Mouse (Mus musculus) CH12.LX (cell line): ENCODE data around the gene Fastk. TPM values are rescaled to one million over a fixed set of nuclear protein-coding genes. Genes with fewer than 3 reads are reported as not detected.

Source experiments
- DNase-seq: peaks from one replicate; pipeline ENCODE4 v3.0.0-alpha.2; 2013; ENCODE audit errors: extremely low read depth
- H3K27ac ChIP-seq: 2 replicates; pipeline ENCODE4 v1.5.1; 2012; ENCODE audit warnings: low read depth, mild to moderate bottlenecking, control low read depth, moderate library complexity; ENCODE audit not compliant: insufficient read depth
- H3K27me3 ChIP-seq: replicated peaks from 2 replicates; pipeline ENCODE3; 2012; ENCODE audit warnings: inconsistent platforms
- H3K36me3 ChIP-seq, 2 experiments: replicated peaks in 1 of 2; 2 replicates each; pipeline versions ENCODE3 to v1.6.1; 2012; ENCODE audit warnings: inconsistent platforms in 1 of 2, low read length in 1 of 2, mild to moderate bottlenecking in 1 of 2, mixed read lengths in 1 of 2, moderate library complexity in 1 of 2; ENCODE audit not compliant: control insufficient read depth in 1 of 2, insufficient read depth in 1 of 2
- H3K4me1 ChIP-seq, 2 experiments: 2 replicates each; pipeline ENCODE4 v1.6.1; 2012; ENCODE audit warnings: inconsistent platforms in 1 of 2, moderate library complexity in 1 of 2; ENCODE audit not compliant: insufficient read depth in 2 of 2, control insufficient read depth in 1 of 2
- H3K4me2 ChIP-seq: 2 replicates; pipeline ENCODE4 v1.6.1; 2012; ENCODE audit warnings: low read depth, mild to moderate bottlenecking, control low read depth; ENCODE audit not compliant: poor library complexity, insufficient read depth, severe bottlenecking
- H3K4me3 ChIP-seq, 3 experiments: fragments of 150-350 bp in 1 of 3; sonication (generic) in 1 of 3; replicated peaks in 1 of 3; 2 replicates each; pipeline versions ENCODE3 to v1.5.1; 2011 to 2012; ENCODE audit warnings: low read depth in 2 of 3, low read length in 2 of 3, mild to moderate bottlenecking in 2 of 3, moderate library complexity in 2 of 3, control low read depth in 1 of 3, improper control_type of control experiment in 1 of 3, inconsistent platforms in 1 of 3, mixed read lengths in 1 of 3; ENCODE audit not compliant: poor library complexity in 1 of 3
- H3K79me2 ChIP-seq: replicated peaks from 2 replicates; pipeline ENCODE4 v1.6.1; 2012; ENCODE audit warnings: mild to moderate bottlenecking, moderate library complexity; ENCODE audit not compliant: control insufficient read depth, poor library complexity, insufficient read depth, severe bottlenecking; ENCODE audit errors: extremely low read depth
- H3K9ac ChIP-seq: 2 replicates; pipeline ENCODE4 v1.6.1; 2012; ENCODE audit warnings: low read depth, mild to moderate bottlenecking, control low read depth, moderate library complexity; ENCODE audit not compliant: insufficient read depth
- H3K9me3 ChIP-seq: replicated peaks from 2 replicates; pipeline ENCODE3; 2012; ENCODE audit warnings: low read length, inconsistent platforms, mixed read lengths
- BHLHE40 ChIP-seq: IDR thresholded peaks from 2 replicates; pipeline ENCODE4 v1.6.1; 2011; ENCODE audit warnings: mild to moderate bottlenecking, low read depth, low read length, improper control_type of control experiment
- CHD2 ChIP-seq: IDR thresholded peaks from 2 replicates; pipeline ENCODE4 v1.6.1; 2011; ENCODE audit warnings: low read length, improper control_type of control experiment
- CTCF ChIP-seq, 2 experiments: IDR thresholded peaks in 1 of 2; conservative IDR thresholded peaks in 1 of 2; 2 replicates each; pipeline ENCODE4 v1.5.1; 2011 to 2012; ENCODE audit warnings: low read depth in 2 of 2, low read length in 2 of 2, improper control_type of control experiment in 1 of 2, inconsistent platforms in 1 of 2, mild to moderate bottlenecking in 1 of 2, moderate library complexity in 1 of 2
- E2F4 ChIP-seq: IDR thresholded peaks from 2 replicates; pipeline ENCODE4 v1.6.1; 2011; ENCODE audit warnings: low read depth, low read length, improper control_type of control experiment; ENCODE audit not compliant: insufficient replicate concordance
- EP300 ChIP-seq: IDR thresholded peaks from 2 replicates; pipeline ENCODE4 v1.6.1; 2011; ENCODE audit warnings: low read length, improper control_type of control experiment
- JUN ChIP-seq: IDR thresholded peaks from 2 replicates; pipeline ENCODE4 v1.6.1; 2011; ENCODE audit warnings: low read depth, mild to moderate bottlenecking, low read length, improper control_type of control experiment, moderate library complexity; ENCODE audit not compliant: insufficient read depth
- JUND ChIP-seq: conservative IDR thresholded peaks from 2 replicates; pipeline ENCODE4 v1.6.1; 2011; ENCODE audit warnings: low read depth, low read length, improper control_type of control experiment
- KAT2A ChIP-seq: IDR thresholded peaks from 2 replicates; pipeline ENCODE4 v1.6.1; 2012; ENCODE audit warnings: low read length, improper control_type of control experiment, inconsistent platforms; ENCODE audit not compliant: insufficient replicate concordance
- MAX ChIP-seq: IDR thresholded peaks from 2 replicates; pipeline ENCODE4 v1.6.1; 2011; ENCODE audit warnings: low read length, improper control_type of control experiment
- MAZ ChIP-seq: IDR thresholded peaks from 2 replicates; pipeline ENCODE4 v1.6.1; 2012; ENCODE audit warnings: low read depth, mild to moderate bottlenecking, inconsistent platforms, low read length, improper control_type of control experiment, moderate library complexity
- MEF2A ChIP-seq: IDR thresholded peaks from 2 replicates; pipeline ENCODE4 v1.6.1; 2014; ENCODE audit warnings: low read depth, mild to moderate bottlenecking, inconsistent platforms, low read length, improper control_type of control experiment, borderline replicate concordance
- POLR2AphosphoS2 ChIP-seq: IDR thresholded peaks from 2 replicates; pipeline ENCODE4 v1.6.1; 2011; ENCODE audit warnings: low read depth, low read length, improper control_type of control experiment
- RAD21 ChIP-seq: IDR thresholded peaks from 2 replicates; pipeline ENCODE4 v1.6.1; 2011; ENCODE audit warnings: low read depth, mild to moderate bottlenecking, low read length, improper control_type of control experiment, moderate library complexity
- RCOR1 ChIP-seq: conservative IDR thresholded peaks from 2 replicates; pipeline ENCODE4 v1.6.1; 2012; ENCODE audit warnings: low read depth, mild to moderate bottlenecking, inconsistent platforms, low read length, improper control_type of control experiment
- TBP ChIP-seq: conservative IDR thresholded peaks from 2 replicates; pipeline ENCODE4 v1.6.1; 2011; ENCODE audit warnings: low read depth, low read length, improper control_type of control experiment
- USF2 ChIP-seq: conservative IDR thresholded peaks from 2 replicates; pipeline ENCODE4 v1.6.1; 2011; ENCODE audit warnings: low read depth, low read length, improper control_type of control experiment
- ZKSCAN1 ChIP-seq: IDR thresholded peaks from 2 replicates; pipeline ENCODE4 v1.6.1; 2012; ENCODE audit warnings: low read depth, inconsistent platforms, low read length, improper control_type of control experiment, borderline replicate concordance
- ZNF384 ChIP-seq: IDR thresholded peaks from 2 replicates; pipeline ENCODE4 v1.6.1; 2012; ENCODE audit warnings: low read depth, low read length, improper control_type of control experiment, inconsistent platforms
- dilution Hi-C: fragments of 300-500 bp; cut with MboI; formaldehyde crosslinking; loops from 2 replicates; pipeline ENCODE4 v1.14.3; 2020; ENCODE audit warnings: low sequenced_read_pairs; ENCODE audit not compliant: extremely low pct_unique_long_range_greater_than_20kb, extremely low pct_ligation_motif_present
- in situ Hi-C: fragments of 300-500 bp; cut with MboI; formaldehyde crosslinking; loops from 3 replicates; pipeline ENCODE4 v1.14.3; 2019; ENCODE audit warnings: low sequenced_read_pairs, low pct_ligation_motif_present, low pct_unique_long_range_greater_than_20kb, mixed read lengths
- polyA plus RNA-seq: library from polyadenylated mRNA; unstranded; fragments of >175 nt; gene quantifications from 2 replicates; pipeline ENCODE4 v1.2.1, GENCODE M21; 2012; ENCODE audit warnings: low read depth; ENCODE audit not compliant: insufficient read length
- total RNA-seq, 2 experiments: library from RNA; depleted of rRNA; stranded (reverse); fragments of 300-350 nt in 1 of 2; fragments of >200 nt in 1 of 2; gene quantifications; 2 replicates each; pipeline ENCODE4 v1.2.3; 2012 to 2014

Fastk gene
- total and polyA plus RNA-seq, 3 experiments, result 44.8 to 88.0 (median 61.4) TPM

GRCm38 (mm10) chr5:24446630-24447029, 1.5 kb upstream of the Fastk start:
- H3K27me3 ChIP-seq, result peaks cover 31% of the 10 kb centered on the region
- dilution Hi-C loops (no loop called here), in situ Hi-C loops (no loop called here)
- H3K4me1 ChIP-seq, result peaks cover 24 to 42% of the 10 kb centered on the region in 2 experiments
- peaks cover 9% of the 10 kb centered on the region for H3K79me2 ChIP-seq
- TF ChIP-seq JUND, result no peak
- no peak for TF ChIP-seq BHLHE40
- TF ChIP-seq E2F4, result no peak
- no peak for TF ChIP-seq CHD2
- TF ChIP-seq ZKSCAN1, result no peak
- no peak overlapping the region for H3K4me3 ChIP-seq
- peak overlapping the region; percentile 56 for H3K9ac ChIP-seq
- H3K4me2 ChIP-seq, result peak overlapping the region; percentile 82
- peaks cover 12 to 24% of the 10 kb centered on the region in 2 experiments for H3K36me3 ChIP-seq
- H3K27ac ChIP-seq, result no peak overlapping the region
- H3K9me3 ChIP-seq, result no peaks in the 10 kb centered on the region
- no peak for DNase-seq

DNA sequence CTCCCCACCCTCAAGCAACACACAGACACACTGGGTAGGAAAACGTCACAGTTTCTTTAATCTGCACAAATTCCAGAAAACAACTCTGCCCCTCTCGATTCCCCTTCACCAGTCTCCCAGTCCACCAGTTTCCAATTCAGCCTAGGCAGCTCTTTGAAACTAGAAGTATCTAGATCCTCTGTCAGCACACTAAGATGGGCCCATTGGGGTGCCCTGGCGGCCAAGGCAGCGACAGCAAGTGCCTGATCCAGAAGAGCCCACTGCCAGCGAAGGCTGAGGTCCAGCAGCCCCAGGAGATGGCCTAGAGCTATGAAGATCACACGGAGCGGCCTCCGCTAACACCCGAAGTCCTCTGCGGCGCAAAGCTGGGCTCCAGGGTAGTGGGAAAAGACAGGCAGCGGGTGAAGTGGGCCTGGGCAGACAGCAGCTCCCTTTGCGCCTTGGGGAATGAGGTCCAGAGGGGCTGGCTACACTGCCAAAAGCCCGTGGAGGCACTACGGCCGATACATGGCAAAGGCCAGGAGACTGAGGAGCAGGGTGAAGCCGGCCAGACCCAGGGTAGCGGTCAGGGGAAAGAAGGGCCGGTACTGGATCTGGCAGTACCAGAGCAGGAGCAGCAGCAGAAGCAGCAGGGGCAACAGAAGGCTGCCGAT, 467 bp upstream of the Fastk start:
- in situ Hi-C loops (no loop called here), dilution Hi-C loops (no loop called here)
- peaks cover 24 to 40% of the 10 kb centered on the region in 2 experiments for H3K4me1 ChIP-seq
- H3K27me3 ChIP-seq, result peaks cover 25% of the 10 kb centered on the region
- H3K27ac ChIP-seq, result no peak overlapping the region
- no peak for DNase-seq
- H3K36me3 ChIP-seq, result peaks cover 22 to 35% of the 10 kb centered on the region in 2 experiments
- peaks cover 9% of the 10 kb centered on the region for H3K79me2 ChIP-seq
- peak overlapping the region; percentile 64 for H3K9ac ChIP-seq
- H3K9me3 ChIP-seq, result no peaks in the 10 kb centered on the region
- no peak for TF ChIP-seq JUN
- no peak for TF ChIP-seq ZNF384
- TF ChIP-seq RAD21, result no peak
- TF ChIP-seq MEF2A, result no peak
- TF ChIP-seq CTCF (conservative IDR thresholded peaks at IDR 0.05 in 1 of 2, IDR thresholded peaks at IDR 0.05 in 1 of 2; ENCODE audit: low read depth in 2 of 2, low read length in 2 of 2), result no peak
- no peak for TF ChIP-seq RCOR1
- no peak for TF ChIP-seq EP300
- no peak for TF ChIP-seq TBP
- TF ChIP-seq MAZ, result no peak
- TF ChIP-seq USF2, result no peak
- TF ChIP-seq KAT2A, result no peak
- TF ChIP-seq JUND, result no peak
- TF ChIP-seq MAX, result no peak
- no peak for TF ChIP-seq POLR2AphosphoS2
- peak overlapping the region; percentile 64 to 93 (median 83) for H3K4me3 ChIP-seq
- peak overlapping the region; percentile 72 for H3K4me2 ChIP-seq
